8 mouse cellular contexts compared by ENCODE assay signal in the genomic region with DNA sequence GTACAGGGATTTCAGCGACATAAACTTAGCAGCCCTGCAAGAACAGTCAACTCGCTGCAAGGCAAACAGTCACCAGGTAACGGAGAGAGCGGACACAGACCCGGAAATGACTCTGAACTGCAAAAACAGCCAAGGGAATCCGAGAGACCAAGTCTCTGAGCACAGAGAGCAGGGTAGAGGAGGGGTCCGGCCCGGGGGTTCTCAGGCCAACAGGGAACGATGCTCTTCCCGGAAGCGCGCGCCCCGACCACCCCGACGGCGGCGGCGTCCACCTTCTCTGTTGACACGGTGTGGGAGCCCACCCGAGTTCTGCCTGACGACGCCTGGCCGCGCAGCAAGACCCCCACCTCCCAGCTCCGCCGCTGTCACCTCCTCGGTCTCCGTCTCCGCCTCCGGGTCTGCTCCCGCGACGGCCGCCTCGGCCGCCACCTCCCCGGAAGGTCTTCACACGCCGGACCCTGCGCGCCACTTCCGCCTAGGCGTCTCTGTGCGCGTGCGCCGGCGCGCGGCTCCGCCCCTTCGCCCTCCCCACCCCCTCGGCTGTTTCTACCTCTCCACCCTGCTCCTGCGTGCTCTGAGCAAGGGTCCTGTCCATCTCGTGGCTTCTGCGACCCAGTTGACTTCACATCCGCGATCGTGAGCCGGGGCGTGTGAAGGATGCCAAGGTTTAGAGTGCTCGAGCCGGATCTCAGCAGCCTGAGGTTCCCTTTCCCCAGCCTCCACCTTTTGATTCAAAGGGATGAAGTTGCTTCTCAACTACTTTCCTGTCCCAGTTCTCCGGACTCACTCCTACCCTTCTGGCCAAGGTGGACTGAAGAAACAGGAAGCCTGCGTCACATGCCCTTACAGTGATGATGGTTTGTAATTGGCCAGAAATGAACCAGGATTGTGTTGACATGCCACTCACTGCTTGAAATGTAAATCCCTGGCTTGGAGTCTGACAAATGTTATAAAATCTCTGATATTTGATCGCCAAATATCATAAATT. TPM values are rescaled to one million over a fixed set of nuclear protein-coding genes. Genes with fewer than 3 reads are reported as not detected.
DNase-seq lines count a peak whose midpoint lies in the region; ATAC-seq lines count a peak whose summit lies in the region.

Gene Slc35b3, minus strand, starts transcription at position 813 of the 988 bp plus-strand sequence.

- peak within 1 kb of the TSS; percentile 81 for H3K9ac ChIP-seq in heart, embryonic 11.5 days (ENCODE audit: low read depth, low read length)
- H3K9ac ChIP-seq in kidney, embryonic 16.5 days (replicated peaks; ENCODE audit: low read length): peak within 1 kb of the TSS; percentile 87
- peak within 1 kb of the TSS; percentile 84 for H3K9ac ChIP-seq in liver, embryonic 11.5 days (ENCODE audit: low read depth, low read length)
- peak within 1 kb of the TSS; percentile 73 for H3K9ac ChIP-seq in stomach, embryonic 14.5 days (replicated peaks; ENCODE audit: low read depth, low read length)

- peak; percentile 88 to 90 for DNase-seq in B cell, adult 2 months
- peak; percentile 91 for DNase-seq in brain, adult 2 months (ENCODE audit: low read depth, low spot score)
- DNase-seq in liver, embryonic 11.5 days (ENCODE audit: low spot score): peak; percentile 89
- peak; percentile 91 for DNase-seq in naive thymus-derived CD4-positive, alpha-beta T cell, adult 2 months (ENCODE audit: low read depth)

- no peaks in the 10 kb centered on the region for H3K27me3 ChIP-seq in heart, embryonic 11.5 days (ENCODE audit: control insufficient read depth, insufficient read depth, low read length)
- no peaks in the 10 kb centered on the region for H3K27me3 ChIP-seq in kidney, embryonic 16.5 days (ENCODE audit: insufficient read depth, low read length)
- H3K27me3 ChIP-seq in liver, embryonic 11.5 days (replicated peaks; ENCODE audit: control insufficient read depth, insufficient read depth, low read length): no peaks in the 10 kb centered on the region
- H3K27me3 ChIP-seq in stomach, embryonic 14.5 days (ENCODE audit: control insufficient read depth, insufficient read depth, low read length): no peaks in the 10 kb centered on the region

- H3K4me3 ChIP-seq in heart, embryonic 11.5 days (ENCODE audit: low read depth, low read length): peak within 1 kb of the TSS; percentile 93
- H3K4me3 ChIP-seq in kidney, embryonic 16.5 days (ENCODE audit: low read length): peak within 1 kb of the TSS; percentile 76
- peak within 1 kb of the TSS; percentile 89 for H3K4me3 ChIP-seq in liver, embryonic 11.5 days (ENCODE audit: low read depth, low read length)
- peak within 1 kb of the TSS; percentile 84 for H3K4me3 ChIP-seq in stomach, embryonic 14.5 days (ENCODE audit: low read depth, low read length)

- WGBS in heart, embryonic 11.5 days (ENCODE audit: insufficient replicate concordance): 2% methylated on average over 66 of the region's 67 CpGs
- WGBS in kidney, embryonic 16.5 days: under 1% methylated on average over 66 of the region's 67 CpGs
- WGBS in liver, embryonic 11.5 days: 1% methylated on average over 64 of the region's 67 CpGs
- WGBS in stomach, embryonic 14.5 days: 1% methylated on average over 60 of the region's 67 CpGs

- no peaks in the 10 kb centered on the region for H3K9me3 ChIP-seq in heart, embryonic 11.5 days (replicated peaks; ENCODE audit: control insufficient read depth, low read length)
- H3K9me3 ChIP-seq in kidney, embryonic 16.5 days (ENCODE audit: low read length): no peaks in the 10 kb centered on the region
- H3K9me3 ChIP-seq in liver, embryonic 11.5 days (ENCODE audit: control insufficient read depth, low read length): no peaks in the 10 kb centered on the region
- no peaks in the 10 kb centered on the region for H3K9me3 ChIP-seq in stomach, embryonic 14.5 days (ENCODE audit: control insufficient read depth, low read depth, low read length)

- peak within 1 kb of the TSS; percentile 72 for H3K4me2 ChIP-seq in heart, embryonic 11.5 days
- H3K4me2 ChIP-seq in kidney, embryonic 16.5 days (replicated peaks; ENCODE audit: low read depth, low read length): peak within 1 kb of the TSS; percentile 71
- H3K4me2 ChIP-seq in liver, embryonic 11.5 days: peak within 1 kb of the TSS; percentile 75
- H3K4me2 ChIP-seq in stomach, embryonic 14.5 days (replicated peaks; ENCODE audit: low read depth, low read length): peak within 1 kb of the TSS; percentile 60

- H3K27ac ChIP-seq in heart, embryonic 11.5 days (ENCODE audit: low read depth, low read length): peak within 1 kb of the TSS; percentile 59
- H3K27ac ChIP-seq in kidney, embryonic 16.5 days (ENCODE audit: low read length): peak within 1 kb of the TSS; percentile 88
- peak within 1 kb of the TSS; percentile 66 for H3K27ac ChIP-seq in liver, embryonic 11.5 days (ENCODE audit: low read depth, low read length)
- H3K27ac ChIP-seq in stomach, embryonic 14.5 days (ENCODE audit: low read length): peak within 1 kb of the TSS; percentile 75; the same call in 1 of the 2 replicates

- peaks cover 6% of the 10 kb centered on the region for H3K4me1 ChIP-seq in heart, embryonic 11.5 days (ENCODE audit: control insufficient read depth, insufficient read depth, low read length)
- H3K4me1 ChIP-seq in kidney, embryonic 16.5 days (ENCODE audit: insufficient read depth, low read length): peaks cover 27% of the 10 kb centered on the region
- H3K4me1 ChIP-seq in liver, embryonic 11.5 days (replicated peaks; ENCODE audit: control insufficient read depth, insufficient read depth, low read length): peaks cover 11% of the 10 kb centered on the region; the same call in 1 of the 2 replicates
- peaks cover 7% of the 10 kb centered on the region for H3K4me1 ChIP-seq in stomach, embryonic 14.5 days (ENCODE audit: control insufficient read depth, insufficient read depth, low read length)

- peak; percentile 97 for ATAC-seq in erythroblast, adult 5-6 weeks (replicated peaks; ENCODE audit: low FRiP score, poor library complexity, severe bottlenecking)
- ATAC-seq in heart, embryonic 11.5 days (replicated peaks; ENCODE audit: insufficient number of reproducible peaks, low FRiP score, low TSS enrichment): peak; percentile 95
- ATAC-seq in kidney, embryonic 16.5 days (ENCODE audit: low FRiP score, low TSS enrichment): peak; percentile 98
- ATAC-seq in liver, embryonic 11.5 days (replicated peaks; ENCODE audit: low FRiP score): peak; percentile 98
- peak; percentile 95 for ATAC-seq in stomach, embryonic 14.5 days (ENCODE audit: insufficient number of reproducible peaks, insufficient read depth, low FRiP score, low read depth)

- H3K36me3 ChIP-seq in heart, embryonic 11.5 days (ENCODE audit: control insufficient read depth, insufficient read depth, low read length): no peaks in the 10 kb centered on the region
- H3K36me3 ChIP-seq in kidney, embryonic 16.5 days (ENCODE audit: insufficient read depth, low read length): 0 out of 2 replicates have a peak, but pooled peaks cover 4% of the 10 kb centered on the region
- H3K36me3 ChIP-seq in liver, embryonic 11.5 days (ENCODE audit: control insufficient read depth, insufficient read depth, low read length): no peaks in the 10 kb centered on the region
- H3K36me3 ChIP-seq in stomach, embryonic 14.5 days (ENCODE audit: control insufficient read depth, insufficient read depth, low read length): 0 out of 2 replicates have a peak, but pooled peaks cover 3% of the 10 kb centered on the region

RNA-seq across cellular contexts. Expression of gene Slc35b3, which starts in this region (rescaled TPM):
- total RNA-seq in erythroblast, adult 5-6 weeks (2015; ENCODE audit: low replicate concordance): 0.58 and 16.5 TPM in 2 replicates
- 2.2 and 4.3 TPM in 2 replicates for total RNA-seq in erythroblast, adult 5-6 weeks (2017; ENCODE audit: low replicate concordance)
- 24.3 and 26.9 TPM in 2 replicates for polyA plus RNA-seq in heart, embryonic 11.5 days (2014; fragmentation: Nextera tagmentation; extraction: Ambion mirVana)
- polyA plus RNA-seq in kidney, embryonic 16.5 days (2015; fragmentation: Nextera tagmentation; extraction: Ambion mirVana): 47.7 and 49.0 TPM in 2 replicates
- 24.9 TPM in 2 replicates for polyA plus RNA-seq in liver, embryonic 11.5 days (2014; fragmentation: Nextera tagmentation; extraction: Ambion mirVana)
- 52.3 and 53.2 TPM in 2 replicates for polyA plus RNA-seq in stomach, embryonic 14.5 days (2014; fragmentation: Nextera tagmentation; extraction: Ambion mirVana)

Comparison
In these comparisons a context has a peak if more than half of its experiments do, and no peak if none do; other contexts are left out.
1. Peak in every context shown above with its lines: DNase-seq, ATAC-seq, H3K4me3 ChIP-seq and H3K27ac ChIP-seq.